Mouse (Mus musculus): Measurements from ENCODE around the gene Gsdma.
"Not testable (repeated sequence)": the region's sequence is repeated elsewhere in the genome, so short reads cannot be mapped to it uniquely, and the experiment has no call there.

Gsdma gene

DNA sequence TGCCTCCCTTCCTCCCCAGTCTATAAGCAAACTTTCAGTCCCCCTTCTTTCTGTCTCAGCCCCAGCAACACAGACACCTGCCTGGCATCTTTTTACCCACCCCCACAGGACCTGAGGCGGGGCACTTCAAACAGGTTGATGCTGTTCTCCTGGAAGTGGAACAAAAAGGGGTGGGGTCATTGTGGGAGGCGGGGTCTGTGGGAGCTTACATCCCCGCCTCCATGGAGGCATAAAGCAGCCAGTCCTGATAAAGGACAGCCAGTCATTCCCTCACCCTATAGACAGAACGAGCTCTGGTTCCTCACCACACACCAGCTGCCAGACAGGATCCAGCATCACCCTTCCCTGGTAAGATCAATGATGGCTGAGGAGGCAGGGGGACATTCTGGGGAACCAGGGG lies at the start of gene Gsdma:
Gene Gsdma, plus strand, starts transcription at position 261 of the 400 bp plus-strand sequence.
- DNase-seq: no peak

DNA sequence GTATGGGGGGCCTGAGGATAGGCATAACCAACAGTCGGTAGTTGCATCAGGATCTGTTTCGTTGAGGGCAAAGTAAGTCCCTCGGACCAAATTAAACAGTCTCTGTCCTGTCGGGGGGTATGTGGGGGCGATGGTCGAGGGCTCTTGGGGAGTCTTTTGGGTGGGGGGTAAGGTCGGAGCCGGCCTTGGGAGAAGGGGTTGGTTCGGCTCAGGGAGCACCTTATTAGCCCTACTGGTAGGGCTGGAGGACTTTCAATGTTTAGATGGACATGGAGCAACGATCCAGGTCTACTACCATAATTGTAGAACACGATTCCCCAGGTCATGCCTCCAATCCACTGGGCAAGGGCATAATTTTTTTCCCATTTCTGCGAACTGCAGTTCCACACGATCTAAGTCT lies 43.4 kb upstream of the Gsdma start:
- no peak for DNase-seq

DNA sequence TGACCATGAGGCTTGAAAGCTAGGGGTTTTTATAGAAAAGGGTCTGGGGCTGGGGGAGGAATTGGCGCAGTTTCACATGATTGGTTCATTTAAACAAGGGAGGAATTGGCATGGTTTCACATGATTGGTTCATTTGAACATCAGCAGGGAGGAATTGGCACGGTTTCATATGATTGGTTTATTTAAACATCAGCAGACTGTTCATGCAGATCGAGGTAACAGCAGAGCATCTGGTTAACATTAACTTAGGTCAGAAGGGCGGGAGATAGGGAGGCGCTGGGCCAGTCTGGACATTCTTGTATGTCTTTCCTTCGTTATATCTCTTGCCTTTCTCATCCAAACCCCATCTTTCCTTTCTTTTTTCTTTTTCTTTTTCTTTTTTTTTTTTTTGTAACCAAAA lies 40.2 kb upstream of the Gsdma start:
- DNase-seq: not testable (repeated sequence)

DNA sequence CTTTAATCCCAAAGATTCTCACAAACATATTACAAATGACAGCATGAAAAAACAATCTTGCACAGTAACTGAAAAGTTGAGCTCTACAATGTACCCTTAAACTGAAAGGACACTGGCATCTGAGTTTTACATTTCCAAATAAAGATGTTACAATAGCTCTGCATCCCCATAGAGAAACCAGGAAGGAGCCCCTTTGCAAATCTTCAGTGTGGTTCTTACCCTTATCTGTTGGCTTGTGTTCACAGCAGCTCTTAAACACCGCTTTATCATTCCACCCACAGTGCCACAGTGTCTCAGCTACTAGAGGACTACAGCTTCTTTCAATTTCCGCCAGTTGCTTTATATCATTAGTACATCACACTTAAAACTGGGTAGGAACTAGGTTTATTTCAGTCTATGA lies 39.8 kb upstream of the Gsdma start:
- DNase-seq: not testable (repeated sequence)

DNA sequence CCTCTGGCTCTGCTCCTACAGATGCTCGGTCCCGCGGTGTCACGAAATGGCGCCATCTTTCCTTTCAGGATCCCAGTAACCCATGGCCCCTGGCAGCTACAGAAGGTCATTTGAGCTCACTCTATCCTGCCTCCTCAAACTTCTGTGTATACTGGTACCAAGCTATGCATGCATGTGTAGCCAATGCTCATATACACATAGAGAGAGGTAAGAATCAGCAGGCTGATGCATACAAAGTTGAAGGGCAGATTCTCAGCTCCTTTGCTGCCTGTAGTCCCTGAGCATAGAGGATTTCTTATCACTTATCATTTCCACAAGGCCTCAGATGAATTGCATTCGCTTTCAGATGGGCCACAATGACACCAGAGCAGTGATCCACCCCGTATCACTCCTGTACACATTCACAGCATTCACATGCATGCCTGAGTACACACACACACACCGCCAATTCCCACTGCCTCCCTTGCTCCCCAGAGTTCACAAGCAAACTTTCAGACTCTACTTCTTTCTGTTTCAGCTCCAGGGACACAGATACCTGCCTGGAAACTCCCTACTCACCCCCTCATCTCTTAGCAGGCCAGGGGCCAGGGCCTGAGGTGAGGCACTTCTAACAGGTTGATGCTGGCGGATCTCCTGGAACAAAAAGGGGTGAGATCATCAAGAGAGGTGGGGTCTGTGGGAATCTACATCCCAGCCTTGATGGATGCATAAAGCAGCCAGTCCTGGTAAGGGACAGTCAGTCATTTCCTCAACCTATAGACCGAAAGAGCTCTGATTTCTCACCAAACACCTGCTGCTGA lies 38.3 kb upstream of the Gsdma start, which contains the start of the genes Gm12355 and Gsdma3:
Gene Gm12355, minus strand, starts transcription at position 51 of the 800 bp plus-strand sequence.
Gene Gsdma3, plus strand, starts transcription at position 750 of the 800 bp plus-strand sequence.
- DNase-seq: no peak

DNA sequence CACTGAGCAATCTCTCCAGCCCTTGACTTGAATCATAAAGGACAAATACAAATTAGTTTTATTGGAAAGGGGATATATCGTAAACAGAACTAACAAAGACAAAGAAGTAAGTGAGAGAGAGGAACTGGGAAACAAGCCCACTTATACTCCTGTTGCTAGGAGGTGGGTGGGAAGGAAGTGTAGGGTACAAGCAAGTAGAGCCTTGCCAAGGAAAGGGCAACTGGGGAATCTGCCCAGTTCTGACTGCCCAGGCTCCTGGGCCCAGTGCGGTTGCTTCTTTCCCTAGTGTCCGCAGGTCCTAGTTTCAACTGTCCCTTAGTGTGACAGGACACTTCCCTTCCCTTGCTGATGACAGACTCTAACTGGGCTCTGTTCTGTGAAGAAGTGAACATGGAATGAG lies 35.4 kb upstream of the Gsdma start:
- peak in 1 of 2 experiments; percentile 18 for DNase-seq

DNA sequence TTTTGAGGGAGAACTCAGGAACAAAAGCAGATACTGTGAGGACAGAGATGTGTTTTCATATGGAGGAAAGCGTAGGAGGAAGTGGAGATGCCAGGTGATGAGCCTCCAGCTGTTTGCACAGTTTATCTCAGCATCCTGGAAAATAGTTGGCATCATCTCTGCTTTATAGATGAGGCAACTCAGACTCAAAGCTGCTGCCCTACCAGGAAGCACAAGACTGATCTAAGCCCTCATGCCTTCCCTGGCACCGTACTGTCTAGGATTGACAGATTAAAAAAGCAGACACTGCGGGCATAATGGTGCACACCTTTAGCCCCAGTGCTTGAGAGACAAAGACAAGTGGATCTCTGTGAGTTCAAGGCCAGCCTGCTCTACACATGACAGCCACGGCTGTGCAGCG lies 33.5 kb upstream of the Gsdma start:
- no peak for DNase-seq

DNA sequence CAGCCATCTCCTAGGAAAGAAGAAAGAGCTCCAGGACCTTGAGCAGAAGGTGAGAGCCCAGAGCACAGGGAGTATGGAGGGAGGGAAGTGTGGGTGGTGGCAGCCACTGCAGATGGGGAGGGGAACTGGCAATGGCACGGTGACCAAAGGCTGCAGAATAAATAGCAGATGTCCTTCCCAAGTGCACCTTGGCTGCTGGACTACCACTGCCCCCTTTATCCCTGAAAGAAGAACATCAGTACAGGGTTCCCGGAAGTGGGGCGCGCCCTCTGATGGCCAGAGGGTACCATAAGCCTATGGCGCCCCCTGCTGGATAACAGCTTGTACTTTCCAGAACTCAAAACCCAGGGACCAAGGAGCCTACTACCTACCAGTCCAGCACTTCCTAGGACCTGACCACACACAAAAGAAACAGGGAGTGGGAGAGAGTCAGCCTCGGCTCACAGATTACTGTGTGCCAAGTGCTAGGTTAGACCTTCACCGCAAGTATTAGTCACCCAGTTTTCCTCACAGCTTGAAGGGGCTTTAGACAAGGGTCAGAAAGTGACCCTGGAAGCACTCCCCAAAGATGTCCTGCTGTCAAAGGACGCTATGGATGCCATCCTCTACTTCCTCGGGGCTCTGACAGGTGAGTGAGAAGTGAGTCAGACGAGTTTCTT lies 28.7 kb upstream of the Gsdma start:
- peak; percentile 38 to 42 for DNase-seq

DNA sequence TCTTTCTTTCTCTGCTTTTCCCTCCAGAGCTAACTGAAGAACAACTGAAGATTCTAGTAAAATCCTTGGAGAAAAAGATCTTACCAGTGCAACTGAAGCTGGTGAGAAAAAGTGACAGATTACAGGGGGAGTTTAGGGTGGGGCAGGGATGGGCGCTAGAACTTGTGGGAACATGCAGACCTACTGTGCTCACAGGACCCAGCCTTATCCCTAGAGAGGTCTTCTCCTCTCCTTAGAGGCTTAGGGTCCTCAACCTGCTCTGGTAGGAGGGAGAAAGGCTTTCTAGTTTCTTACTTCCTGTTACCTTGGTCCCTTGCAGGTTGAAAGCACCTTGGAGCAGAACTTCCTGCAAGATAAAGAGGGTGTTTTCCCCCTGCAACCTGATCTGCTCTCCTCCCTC lies 26.6 kb upstream of the Gsdma start:
- no peak for DNase-seq

DNA sequence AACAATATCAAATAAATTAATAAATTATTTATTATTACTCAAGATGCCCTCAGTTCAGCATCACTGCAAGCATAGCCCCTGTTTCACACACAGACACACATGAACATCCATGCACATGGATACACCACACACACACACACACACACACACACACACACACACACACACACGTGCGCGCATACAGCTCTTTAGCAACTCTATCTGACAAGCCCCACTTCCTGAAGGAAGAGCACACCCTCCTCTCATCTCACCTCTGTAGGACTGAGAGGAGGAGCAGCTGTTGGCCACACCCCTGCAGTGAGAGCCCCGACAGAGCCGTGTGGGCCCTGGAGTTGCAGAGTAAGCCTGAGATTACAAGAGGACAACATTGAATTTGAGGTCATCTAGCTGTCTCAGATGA lies 24.1 kb upstream of the Gsdma start:
- no peak for DNase-seq

DNA sequence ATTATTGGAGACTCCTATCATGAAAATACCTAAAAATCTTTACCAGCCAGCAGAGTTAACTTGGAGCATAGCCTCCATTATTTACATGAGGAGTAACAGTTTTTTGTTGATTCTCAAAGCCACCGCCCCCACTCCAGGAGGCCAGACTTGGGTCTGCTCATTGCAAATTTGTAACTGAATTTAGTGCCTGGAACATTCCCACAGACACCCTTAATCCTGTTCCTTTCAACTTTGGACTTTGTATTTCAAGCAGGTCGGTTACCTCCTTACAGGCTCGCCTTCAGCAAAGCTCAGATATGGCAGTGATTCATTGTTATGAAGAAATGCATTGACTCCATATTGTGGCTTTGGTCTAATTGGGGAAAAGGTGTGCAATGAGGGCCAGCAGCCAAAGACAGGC lies 19.4 kb upstream of the Gsdma start:
- no peak for DNase-seq

DNA sequence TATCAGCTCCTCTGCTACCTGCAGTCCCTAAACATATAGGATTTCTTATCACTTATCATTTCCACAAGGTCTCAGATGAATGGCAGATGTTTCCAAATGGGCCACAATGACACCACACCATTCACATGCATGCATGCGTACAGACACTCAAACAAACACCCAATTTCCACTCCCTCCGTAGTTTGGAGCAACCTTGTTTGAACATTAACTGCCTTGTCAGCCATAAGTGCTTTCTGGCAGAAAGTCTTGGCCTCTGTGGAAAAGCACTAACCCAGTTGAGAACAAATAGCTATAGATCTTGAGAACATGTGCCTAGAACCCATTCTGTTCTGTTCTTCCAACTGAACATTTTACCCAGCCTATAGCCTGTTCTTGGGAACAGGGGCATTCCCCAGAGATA lies 18.2 kb upstream of the Gsdma start:
- DNase-seq: no peak

DNA sequence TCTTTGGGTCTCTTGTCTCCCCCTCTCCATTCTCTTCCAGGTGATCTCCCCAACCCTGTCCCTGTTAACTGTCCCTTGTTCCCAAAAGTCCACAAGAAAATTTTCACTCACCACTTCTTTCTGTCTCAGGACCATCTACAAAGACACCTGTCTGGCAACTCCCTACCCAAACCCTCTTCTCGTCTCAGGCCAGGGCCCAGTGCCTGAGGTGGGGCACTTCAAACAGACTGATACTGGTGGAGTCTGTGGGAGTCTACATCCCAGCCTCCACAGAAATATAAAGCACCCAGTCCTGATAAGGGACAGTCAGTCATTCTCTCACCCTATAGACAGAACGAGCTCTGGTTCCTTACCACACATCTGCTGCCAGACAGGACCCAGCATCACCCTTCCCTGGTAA lies 17.7 kb upstream of the Gsdma start, which contains the start of gene Gsdma2:
Gene Gsdma2, plus strand, starts transcription at position 301 of the 400 bp plus-strand sequence.
- no peak for DNase-seq

DNA sequence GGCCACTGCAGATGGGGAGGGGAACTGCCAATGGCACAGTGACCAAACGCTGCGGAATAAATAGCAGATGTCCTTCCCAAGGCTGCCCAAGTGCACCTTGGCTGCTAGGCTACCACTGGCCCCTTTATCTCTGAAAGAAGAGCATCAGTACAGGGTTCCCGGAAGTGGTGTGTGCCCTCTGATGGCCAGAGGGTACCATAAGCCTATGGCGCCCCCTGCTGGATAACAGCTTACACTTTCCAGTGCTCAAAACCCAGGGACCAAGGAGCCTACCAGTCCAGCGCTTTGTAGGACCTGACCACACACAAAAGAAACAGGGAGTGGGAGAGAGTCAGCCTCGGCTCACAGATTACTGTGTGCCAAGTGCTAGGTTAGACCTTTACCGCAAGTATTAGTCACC lies 9.1 kb upstream of the Gsdma start:
- DNase-seq: peak; percentile 66 to 76

DNA sequence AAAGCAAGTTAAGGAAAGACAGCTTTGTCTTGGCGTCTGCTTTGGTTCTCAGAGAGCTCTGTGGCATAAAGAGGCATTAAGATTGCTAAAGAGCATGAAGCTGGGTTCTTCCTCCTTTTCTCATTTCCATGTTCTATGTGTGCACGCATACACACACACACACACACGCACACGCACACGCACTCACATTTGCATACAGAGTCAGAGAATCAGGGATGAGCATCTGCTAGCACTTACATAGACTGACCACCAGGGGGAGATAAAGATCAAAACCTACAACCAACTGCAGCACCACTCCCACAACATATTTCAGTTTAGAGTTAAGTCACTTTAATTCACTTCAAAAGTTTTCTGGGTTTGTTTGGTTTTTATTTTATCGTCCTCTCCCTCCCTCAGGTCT lies 3.6 kb upstream of the Gsdma start:
- DNase-seq: peak; percentile 57 to 81

DNA sequence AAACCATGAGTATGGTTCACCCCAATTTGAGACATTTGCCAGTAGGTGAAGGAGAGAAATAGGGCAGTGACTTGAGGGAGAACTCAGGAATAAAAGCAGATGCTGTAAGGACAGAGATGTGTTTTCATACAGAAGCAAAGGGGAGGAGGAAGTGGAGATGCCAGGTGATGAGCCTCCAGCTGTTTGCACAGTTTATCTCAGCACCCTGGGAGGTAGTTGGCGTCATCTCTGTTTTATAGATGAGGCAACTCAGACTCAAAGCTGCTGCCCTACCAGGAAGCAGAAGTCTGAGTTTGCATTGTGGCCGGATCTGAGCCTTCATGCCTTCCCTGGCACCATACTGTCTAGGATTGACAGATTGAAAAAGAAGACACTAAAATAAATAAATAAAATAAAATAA lies 4.8 kb downstream of the Gsdma start:
- no peak for DNase-seq

DNA sequence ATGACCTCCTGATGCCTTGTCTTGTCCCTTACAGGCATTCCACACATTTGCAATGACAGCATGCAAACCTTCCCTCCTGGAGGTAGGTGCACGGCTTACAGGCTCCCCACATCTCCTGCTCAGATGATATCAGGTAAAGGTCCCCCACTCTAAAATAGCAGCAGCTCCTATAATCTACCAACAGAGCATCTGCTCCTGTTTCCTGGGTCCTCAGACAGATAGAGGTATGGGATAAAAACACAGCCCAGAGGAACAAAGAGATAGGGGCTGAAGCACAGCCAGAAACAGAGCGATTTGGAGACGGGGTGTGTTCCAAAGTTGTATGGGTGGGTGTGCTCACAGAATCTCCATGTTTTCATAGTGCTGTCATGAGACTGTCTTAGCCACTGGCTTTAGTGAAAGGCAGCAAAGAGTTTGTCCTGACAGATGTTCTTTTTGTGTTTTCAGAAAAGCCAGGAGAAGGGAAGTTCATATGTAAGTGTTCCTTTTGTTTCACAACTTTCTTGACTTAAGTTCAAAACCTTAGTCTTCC lies 7.2 kb downstream of the Gsdma start:
- no peak for DNase-seq

DNA sequence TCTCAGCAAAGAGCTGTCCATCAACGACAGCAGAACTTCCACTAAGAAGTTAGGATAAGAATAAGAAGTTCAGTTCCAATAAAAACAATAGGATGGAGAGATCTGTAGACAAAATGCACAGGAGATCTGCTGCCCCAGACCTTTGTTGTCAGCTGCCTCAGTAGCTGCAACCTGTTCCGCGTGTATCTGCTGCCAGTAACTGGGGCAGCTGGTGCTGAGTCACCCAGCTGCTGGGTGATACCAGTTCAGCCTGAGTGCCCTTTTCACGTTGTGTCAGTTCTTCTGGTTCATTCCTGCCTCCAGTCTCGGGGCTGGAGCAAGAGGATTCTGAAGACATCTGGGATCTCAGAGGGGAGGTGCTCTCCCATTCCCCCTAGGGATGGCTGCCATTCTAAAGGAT lies 7.7 kb downstream of the Gsdma start:
- no peak for DNase-seq

DNA sequence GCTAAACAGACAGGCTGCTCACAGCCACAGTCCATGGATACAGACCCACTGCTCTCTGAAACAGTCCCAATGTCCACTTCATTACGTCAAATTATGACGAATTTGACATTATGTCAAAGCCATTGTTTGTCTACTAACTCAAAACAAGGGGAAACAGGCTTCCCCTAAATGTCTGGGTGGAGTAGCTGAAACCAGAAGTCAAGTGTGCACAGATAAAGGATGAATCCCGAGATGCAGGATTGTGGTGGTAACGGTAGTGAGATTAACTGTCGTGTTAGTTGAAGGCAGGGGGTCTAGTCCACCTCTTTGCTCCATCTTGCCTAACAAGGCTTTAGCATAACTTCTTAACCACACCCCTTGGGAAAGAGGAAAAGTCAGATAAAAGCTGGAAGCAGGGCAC lies 8.3 kb downstream of the Gsdma start:
- no peak for DNase-seq

DNA sequence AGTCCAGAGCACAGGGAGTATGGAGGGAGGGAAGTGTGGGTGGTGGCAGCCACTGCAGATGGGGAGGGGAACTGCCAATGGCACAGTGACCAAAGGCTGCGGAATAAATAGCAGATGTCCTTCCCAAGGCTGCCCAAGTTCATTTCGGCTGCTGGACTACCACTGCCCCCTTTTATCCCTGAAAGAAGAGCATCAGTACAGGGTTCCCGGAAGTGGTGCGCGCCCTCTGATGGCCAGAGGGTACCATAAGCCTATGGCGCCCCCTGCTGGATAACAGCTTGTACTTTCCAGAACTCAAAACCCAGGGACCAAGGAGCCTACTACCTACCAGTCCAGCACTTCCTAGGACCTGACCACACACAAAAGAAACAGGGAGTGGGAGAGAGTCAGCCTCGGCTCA lies 9.0 kb downstream of the Gsdma start:
- DNase-seq: peak; percentile 74 to 75

DNA sequence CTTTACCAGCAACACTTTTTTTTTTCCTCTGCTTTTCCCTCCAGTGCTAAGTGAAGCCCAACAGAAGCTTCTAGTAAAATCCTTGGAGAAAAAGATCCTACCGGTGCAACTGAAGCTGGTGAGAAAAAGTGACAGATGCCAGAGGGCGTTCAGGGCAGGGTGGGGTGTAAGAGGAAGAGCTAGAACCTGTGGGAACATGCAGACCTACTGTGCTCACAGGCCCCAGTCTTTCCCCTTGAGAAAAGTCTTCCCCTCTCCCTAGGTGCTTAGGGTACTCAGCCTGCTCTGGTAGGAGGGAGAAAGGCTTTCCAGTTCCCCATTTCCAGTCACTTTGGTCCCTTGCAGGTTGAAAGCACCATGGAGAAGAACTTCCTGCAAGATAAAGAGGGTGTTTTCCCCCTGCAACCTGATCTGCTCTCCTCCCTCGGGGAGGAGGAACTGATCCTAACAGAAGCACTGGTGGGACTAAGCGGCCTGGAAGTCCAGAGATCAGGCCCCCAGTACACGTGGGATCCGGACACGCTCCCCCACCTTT lies 11.7 kb downstream of the Gsdma start:
- DNase-seq: no peak

DNA sequence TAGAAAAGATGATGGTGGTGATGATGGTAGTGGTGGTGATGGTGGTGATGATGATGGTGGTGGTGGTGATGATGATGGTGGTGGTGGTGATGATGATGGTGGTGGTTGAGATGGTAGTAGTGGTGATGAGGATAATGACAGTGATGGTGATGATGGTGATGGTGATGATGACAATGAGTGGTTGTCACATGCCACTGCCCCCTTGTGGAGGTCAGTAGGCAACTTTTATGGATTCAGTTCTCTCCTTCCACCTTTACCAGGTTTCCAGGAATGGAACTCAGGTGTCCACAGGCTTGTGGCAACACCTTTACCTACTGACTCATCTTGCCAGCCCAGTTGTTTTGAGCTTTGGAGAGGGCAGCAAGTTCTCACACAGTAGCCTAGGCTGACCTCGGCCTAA lies 15.9 kb downstream of the Gsdma start:
- DNase-seq: no peak

DNA sequence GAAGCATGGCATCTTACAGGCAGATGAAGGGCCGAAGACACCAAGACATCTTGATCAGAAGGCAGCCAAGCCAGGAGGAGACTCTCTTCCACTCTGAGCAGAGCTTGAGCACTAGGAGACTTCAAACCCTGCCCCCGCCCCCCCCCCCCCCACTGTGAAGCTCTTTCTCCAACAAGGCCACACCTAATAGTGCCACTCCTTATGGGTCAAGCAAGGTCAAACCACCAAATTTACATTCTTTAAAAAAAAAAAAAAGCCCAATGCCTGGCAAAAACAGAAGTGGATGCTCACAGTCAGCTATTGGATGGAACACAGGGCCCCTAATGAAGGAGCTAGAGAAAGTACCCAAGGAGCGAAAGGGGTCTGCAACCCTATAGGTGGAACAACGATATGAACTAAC lies 16.4 kb downstream of the Gsdma start:
- not testable (repeated sequence) for DNase-seq

DNA sequence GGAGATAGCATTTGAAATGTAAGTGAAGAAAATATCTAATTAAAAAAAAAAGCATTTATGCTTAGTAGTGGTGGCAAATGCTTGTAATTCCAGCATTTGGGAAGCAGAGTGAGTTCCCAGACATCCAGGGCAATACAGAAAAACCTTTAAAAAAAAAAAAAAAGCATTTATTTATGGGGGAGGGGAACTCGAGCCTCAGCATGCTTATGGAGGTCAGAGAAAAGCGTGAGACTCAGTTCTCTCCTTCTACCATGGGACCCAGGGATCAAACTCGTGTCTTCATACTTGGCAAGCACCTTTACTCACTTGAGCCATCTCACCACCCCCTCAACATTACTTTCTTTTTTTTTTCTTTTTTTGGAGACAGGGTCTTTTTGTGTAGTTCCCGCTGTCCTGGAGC lies 17.0 kb downstream of the Gsdma start:
- no peak for DNase-seq
